Mouse (Mus musculus): ENCODE data around the gene Stard8.

- TF ChIP-seq CTCF (IDR thresholded peaks at IDR 0.05; ENCODE audit: borderline replicate concordance, insufficient read depth, low read depth, low read length) (no peak), POLR2A (IDR thresholded peaks at IDR 0.05; ENCODE audit: borderline replicate concordance, insufficient read depth, low read length) (no peak)
Measured at GRCm38 (mm10) chrX:99015705-99016104, 12.7 kb downstream of the Stard8 start.
